Mouse (Mus musculus) lung, embryonic 14.5 days (tissue): Measurements from ENCODE around the gene Psmd9. TPM values are rescaled to one million over a fixed set of nuclear protein-coding genes. Genes with fewer than 3 reads are reported as not detected.

Experiments used
- ATAC-seq: fragments of 200-750 bp; cut with Nextera tagmentation; 2 replicates; pipeline ENCODE4 v1.8.0; 2017; ENCODE audit warnings: mild to moderate bottlenecking, moderate TSS enrichment, moderate library complexity; ENCODE audit not compliant: insufficient read depth
- DNase-seq: peaks from one replicate; pipeline ENCODE4 v3.0.0-alpha.2; 2015
- H3K27ac ChIP-seq: fragments of 300-500 bp; sonication (generic); 2 replicates; pipeline ENCODE4 v1.5.1; 2014; ENCODE audit warnings: low read depth, mild to moderate bottlenecking, moderate library complexity
- H3K27me3 ChIP-seq: fragments of 300-500 bp; sonication (generic); 2 replicates; pipeline ENCODE4 v1.6.1; 2014; ENCODE audit warnings: low read length, control low read depth; ENCODE audit not compliant: insufficient read depth
- H3K36me3 ChIP-seq: fragments of 300-500 bp; sonication (generic); 2 replicates; pipeline ENCODE4 v1.6.1; 2014; ENCODE audit warnings: control low read depth; ENCODE audit not compliant: insufficient read depth
- H3K4me1 ChIP-seq: fragments of 300-500 bp; sonication (generic); 2 replicates; pipeline ENCODE4 v1.6.1; 2014; ENCODE audit warnings: antibody characterized with exemption, control low read depth; ENCODE audit not compliant: insufficient read depth
- H3K4me2 ChIP-seq: fragments of 300-500 bp; sonication (generic); 2 replicates; pipeline ENCODE4 v1.6.1; 2014; ENCODE audit warnings: mild to moderate bottlenecking
- H3K4me3 ChIP-seq: fragments of 300-500 bp; sonication (generic); 2 replicates; pipeline ENCODE4 v1.5.1; 2014; ENCODE audit warnings: low read depth, low read length
- H3K9ac ChIP-seq: fragments of 300-500 bp; sonication (generic); 2 replicates; pipeline ENCODE4 v1.6.1; 2014
- H3K9me3 ChIP-seq: fragments of 300-500 bp; sonication (generic); 2 replicates; pipeline ENCODE4 v1.6.1; 2016; ENCODE audit warnings: low read depth, low read length, control low read depth
- CTCF ChIP-seq: IDR thresholded peaks from 2 replicates; pipeline ENCODE4 v1.5.1; 2016; ENCODE audit warnings: antibody characterized with exemption, low read depth
- WGBS: fragments of 180-500 bp; shearing (Covaris S2); extraction: QIAGEN DNeasy Blood & Tissue Kit; methylation state at CpG from one replicate; pipeline ENCODE4 v1.1.7; 2014; 5-methylcytosine and 5-hydroxymethylcytosine counted together
- polyA plus RNA-seq: library from polyadenylated mRNA; unstranded; fragments of >200 nt; fragmentation: Nextera tagmentation; extraction: Ambion mirVana; gene quantifications from 2 replicates; pipeline ENCODE4 v1.2.1, GENCODE M21; 2014

Gene Psmd9
- polyA plus RNA-seq, 1 experiment from 2014 or later: 81.7 TPM

- H3K27me3 ChIP-seq: no peaks in the 10 kb centered on the region
- peak overlapping the region; percentile 44; the same call in 1 of the 2 replicates for H3K27ac ChIP-seq
- ATAC-seq (peak; percentile 19; the same call in 1 of the 2 replicates), DNase-seq (peak; percentile 67)
- H3K4me3 ChIP-seq: peak overlapping the region; percentile 15; the same call in 1 of the 2 replicates
- H3K9ac ChIP-seq: peak overlapping the region; percentile 15; the same call in 1 of the 2 replicates
- peak overlapping the region; percentile 51 for H3K4me2 ChIP-seq
- H3K4me1 ChIP-seq: no peaks in the 10 kb centered on the region; the same call in 1 of the 2 replicates
- no peaks in the 10 kb centered on the region for H3K36me3 ChIP-seq
- no peak for TF ChIP-seq CTCF
- H3K9me3 ChIP-seq: no peaks in the 10 kb centered on the region
- 20% methylated on average over 23 of the region's 23 CpGs for WGBS
These were observed 87.9 kb downstream of the Psmd9 start for GRCm38 (mm10) chr5:123256841-123257755.

GRCm38 (mm10) chr5:123258990-123259389, 89.8 kb downstream of the Psmd9 start:
- Histone ChIP-seq H3K9me3 (no peaks in the 10 kb centered on the region), H3K36me3 (no peaks in the 10 kb centered on the region), H3K4me2 (no peak overlapping the region), H3K4me3 (no peak overlapping the region), H3K27me3 (no peaks in the 10 kb centered on the region), H3K4me1 (no peaks in the 10 kb centered on the region; the same call in 1 of the 2 replicates), H3K9ac (no peak overlapping the region), H3K27ac (no peak overlapping the region)
- DNase-seq (peak; percentile 60), ATAC-seq (no peak)
- WGBS: 51% methylated on average over 5 of the region's 5 CpGs
- peak; percentile 69 for TF ChIP-seq CTCF

- no peaks in the 10 kb centered on the region for H3K36me3 ChIP-seq
- TF ChIP-seq CTCF: no peak
- no peaks in the 10 kb centered on the region for H3K9me3 ChIP-seq
- ATAC-seq (no peak), DNase-seq (no peak)
- no peaks in the 10 kb centered on the region; the same call in 1 of the 2 replicates for H3K4me1 ChIP-seq
- no peak overlapping the region for H3K4me2 ChIP-seq
- H3K27ac ChIP-seq: no peak overlapping the region
- no peak overlapping the region for H3K9ac ChIP-seq
- WGBS: 81% methylated on average over 8 of the region's 8 CpGs
- no peaks in the 10 kb centered on the region for H3K27me3 ChIP-seq
- H3K4me3 ChIP-seq: no peak overlapping the region
These were observed 91.5 kb downstream of the Psmd9 start for GRCm38 (mm10) chr5:123260698-123261097.

- DNase-seq (peak; percentile 41), ATAC-seq (no peak)
- 80% methylated on average over 3 of the region's 3 CpGs for WGBS
These were observed 97.7 kb downstream of the Psmd9 start for GRCm38 (mm10) chr5:123266909-123267308.

GRCm38 (mm10) chr5:123268477-123269474, 99.6 kb downstream of the Psmd9 start:
- ATAC-seq (no peak), DNase-seq (no peak)
- Histone ChIP-seq H3K27me3 (no peaks in the 10 kb centered on the region), H3K36me3 (no peaks in the 10 kb centered on the region), H3K9ac (no peak overlapping the region), H3K4me1 (no peaks in the 10 kb centered on the region), H3K4me2 (no peak overlapping the region), H3K9me3 (no peaks in the 10 kb centered on the region), H3K27ac (no peak overlapping the region), H3K4me3 (no peak overlapping the region)
- 79% methylated on average over 28 of the region's 28 CpGs for WGBS
- TF ChIP-seq CTCF: peak; percentile 8; the same call in 1 of the 2 replicates

More at GRCm38 (mm10) chr5:123266909-123267308, 97.7 kb downstream of the Psmd9 start:
- H3K27me3 ChIP-seq: no peaks in the 10 kb centered on the region
- H3K4me2 ChIP-seq: no peak overlapping the region
- H3K27ac ChIP-seq: no peak overlapping the region
- no peaks in the 10 kb centered on the region for H3K4me1 ChIP-seq
- H3K9me3 ChIP-seq: no peaks in the 10 kb centered on the region
- no peak overlapping the region for H3K4me3 ChIP-seq
- TF ChIP-seq CTCF: peak; percentile 34
- no peaks in the 10 kb centered on the region for H3K36me3 ChIP-seq
- no peak overlapping the region for H3K9ac ChIP-seq

GRCm38 (mm10) chr5:123270917-123271316, 101.7 kb downstream of the Psmd9 start:
- no peak overlapping the region for H3K27ac ChIP-seq
- DNase-seq (no peak), ATAC-seq (no peak)
- no peak overlapping the region for H3K9ac ChIP-seq
- H3K4me1 ChIP-seq: no peaks in the 10 kb centered on the region
- H3K27me3 ChIP-seq: no peaks in the 10 kb centered on the region
- H3K4me2 ChIP-seq: no peak overlapping the region
- no peaks in the 10 kb centered on the region for H3K9me3 ChIP-seq
- no peak for TF ChIP-seq CTCF
- 60% methylated on average over 11 of the region's 11 CpGs for WGBS
- no peak overlapping the region for H3K4me3 ChIP-seq
- no peaks in the 10 kb centered on the region for H3K36me3 ChIP-seq
